Mouse (Mus musculus): ENCODE data around the gene Dazap1.

DNA sequence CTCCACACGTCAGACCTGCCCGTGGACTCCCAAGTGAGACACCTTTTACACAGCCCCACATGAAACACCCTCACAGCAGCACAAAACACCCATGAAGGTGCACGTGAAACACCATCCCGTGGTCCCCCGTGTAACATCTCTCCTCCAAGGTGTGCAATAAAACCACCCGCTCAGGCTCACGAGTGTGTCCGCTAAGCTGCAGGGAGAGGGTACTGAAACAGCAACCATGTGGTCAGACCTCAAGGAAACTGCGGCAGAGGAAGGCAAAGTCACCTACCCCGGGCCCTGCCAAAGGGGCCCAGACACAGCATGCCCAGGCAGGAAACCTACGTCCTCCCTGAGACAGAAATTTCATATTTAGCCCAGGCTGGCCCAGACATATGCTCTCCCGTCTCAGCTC is 75.0 kb downstream of the Dazap1 start:
- TF ChIP-seq CTCF (IDR thresholded peaks at IDR 0.05; ENCODE audit: low read depth), result no peak
- TF ChIP-seq EP300 (IDR thresholded peaks at IDR 0.05; ENCODE audit: low read depth), result no peak
